21 mouse cellular contexts compared by ENCODE assay signal in genomic region chr19:40226516-40227151, GRCm38 (mm10). TPM values are rescaled to one million over a fixed set of nuclear protein-coding genes. Genes with fewer than 3 reads are reported as not detected.
DNase-seq lines count a peak whose midpoint lies in the region; ATAC-seq lines count a peak whose summit lies in the region.
"Had no signal": no experiment of that assay in that cellular context is flagged by ENCODE, and none has a peak within 500 bp of the region (broad histone marks: within the 10 kb centered on the region; RNA-seq: fewer than 3 reads in every experiment).

No protein-coding gene starts in this region.

- peak; percentile 18 for DNase-seq in kidney, adult 18-20 months
- no peak for DNase-seq in kidney, postnatal 10 days
- DNase-seq in kidney, postnatal 36 days: peak; percentile 24 to 44
- peak; percentile 0 for DNase-seq in retina, embryonic 14.5 days (ENCODE audit: low spot score)
- DNase-seq in retina, postnatal 1 day: no peak
- peak; percentile 1 for DNase-seq in yolk sac, embryonic 10.5 days (ENCODE audit: low spot score)
- DNase-seq in urinary bladder, postnatal 25 days (ENCODE audit: low spot score): no peak
- DNase-seq: adrenal gland, postnatal 25 days; B cell, adult 2 months; cerebellum, adult 2 months; forebrain, postnatal 0 days; gastrocnemius, postnatal 14 days had no signal

- no peaks in the 10 kb centered on the region for H3K36me3 ChIP-seq in kidney, embryonic 15.5 days
- H3K36me3 ChIP-seq: G1E had no signal

- H3K4me1 ChIP-seq in kidney, embryonic 15.5 days: no peaks in the 10 kb centered on the region
- H3K4me1 ChIP-seq: embryonic facial prominence, embryonic 10.5 days; forebrain, embryonic 13.5 days; heart, embryonic 12.5 days had no signal

- no peak overlapping the region for H3K9ac ChIP-seq in kidney, embryonic 15.5 days
- H3K9ac ChIP-seq: forebrain, embryonic 13.5 days; forebrain, postnatal 0 days; heart, embryonic 12.5 days had no signal

- no peaks in the 10 kb centered on the region for H3K9me3 ChIP-seq in kidney, embryonic 15.5 days (replicated peaks)
- H3K9me3 ChIP-seq: embryonic facial prominence, embryonic 10.5 days; forebrain, embryonic 13.5 days; G1E; heart, embryonic 12.5 days had no signal

- WGBS in kidney, embryonic 15.5 days: 89% methylated on average over 12 of the region's 12 CpGs

- H3K4me2 ChIP-seq in kidney, embryonic 15.5 days: no peak overlapping the region
- H3K4me2 ChIP-seq: forebrain, embryonic 13.5 days; heart, embryonic 12.5 days had no signal

- no peak for ATAC-seq in kidney, embryonic 15.5 days (replicated peaks; ENCODE audit: low FRiP score)
- ATAC-seq: CD4-positive, CD25-positive, alpha-beta regulatory T cell, adult 4 months; forebrain, postnatal 0 days had no signal

- H3K27ac ChIP-seq in kidney, embryonic 15.5 days: no peak overlapping the region
- H3K27ac ChIP-seq: embryonic facial prominence, embryonic 10.5 days; forebrain, embryonic 13.5 days had no signal

- H3K27me3 ChIP-seq in kidney, embryonic 15.5 days: no peaks in the 10 kb centered on the region
- H3K27me3 ChIP-seq: forebrain, embryonic 13.5 days; heart, embryonic 12.5 days had no signal

- H3K4me3 ChIP-seq in kidney, embryonic 15.5 days (replicated peaks): no peak overlapping the region
- H3K4me3 ChIP-seq: embryonic facial prominence, embryonic 10.5 days; forebrain, embryonic 13.5 days; heart, embryonic 12.5 days had no signal

RNA-seq across cellular contexts. Expression of gene Cyp2c70, which starts 39.5 kb away (rescaled TPM):
- 0.35 TPM in 1 of 2 replicates, not detected in the other for polyA plus RNA-seq in kidney, embryonic 15.5 days (2015; fragmentation: Nextera tagmentation; extraction: Ambion mirVana)
- polyA plus RNA-seq: CD4-positive, CD25-positive, alpha-beta regulatory T cell, adult 4 months; cerebellum, adult 2 months; embryonic facial prominence, embryonic 10.5 days; embryonic facial prominence, embryonic 14.5 days; forebrain, embryonic 13.5 days; forebrain, postnatal 0 days; G1E; heart, embryonic 12.5 days; heart, embryonic 16.5 days; hindbrain, embryonic 11.5 days had no signal

RNA-seq across cellular contexts. Expression of gene Pdlim1, which starts 45.0 kb away (rescaled TPM):
- 38.4 and 38.9 TPM in 2 replicates for polyA plus RNA-seq in kidney, embryonic 15.5 days (2015; fragmentation: Nextera tagmentation; extraction: Ambion mirVana)
- polyA plus RNA-seq: G1E had no signal

Comparison
In these comparisons a context has a peak if more than half of its experiments do, and no peak if none do; other contexts are left out.
1. DNase-seq: peak in kidney, adult 18-20 months (single experiment), kidney, postnatal 36 days (2 of 2), retina, embryonic 14.5 days (single experiment) and yolk sac, embryonic 10.5 days (single experiment); none in kidney, postnatal 10 days (single experiment), retina, postnatal 1 day (single experiment) and urinary bladder, postnatal 25 days (single experiment).